Mouse (Mus musculus) kidney, adult 2 months (tissue): ENCODE measurements around the gene BC024063. TPM values are rescaled to one million over a fixed set of nuclear protein-coding genes. Genes with fewer than 3 reads are reported as not detected.
"Not testable (repeated sequence)": the region's sequence is repeated elsewhere in the genome, so short reads cannot be mapped to it uniquely, and the experiment has no call there.

Experiments used
- DNase-seq: peaks from one replicate; pipeline ENCODE4 v3.0.0; 2021
- H3K27ac ChIP-seq: fragments of 200-500 bp; 2 replicates; pipeline ENCODE4 v1.5.1; 2012; ENCODE audit warnings: low read depth, low read length, control low read depth, inconsistent platforms; ENCODE audit not compliant: insufficient read depth
- H3K27me3 ChIP-seq: fragments of 200-500 bp; replicated peaks from 2 replicates; pipeline ENCODE4 v1.6.1; 2012; ENCODE audit warnings: mild to moderate bottlenecking, moderate library complexity, low read length, inconsistent platforms; ENCODE audit not compliant: control insufficient read depth, insufficient read depth
- H3K36me3 ChIP-seq: fragments of 200-500 bp; 2 replicates; pipeline ENCODE4 v1.6.1; 2012; ENCODE audit warnings: mild to moderate bottlenecking, moderate library complexity, low read length, inconsistent platforms; ENCODE audit not compliant: control insufficient read depth, insufficient read depth
- H3K4me1 ChIP-seq: fragments of 200-500 bp; 2 replicates; pipeline ENCODE4 v1.6.1; 2011; ENCODE audit warnings: low read length; ENCODE audit not compliant: control insufficient read depth, insufficient read depth
- H3K4me3 ChIP-seq: fragments of 200-500 bp; 2 replicates; pipeline ENCODE4 v1.5.1; 2011; ENCODE audit warnings: mild to moderate bottlenecking, low read depth, low read length, control low read depth; ENCODE audit not compliant: insufficient read depth
- CTCF ChIP-seq: fragments of 200-500 bp; conservative IDR thresholded peaks from 2 replicates; pipeline ENCODE4 v1.5.1; 2011; ENCODE audit warnings: low read depth, mild to moderate bottlenecking, control low read depth, low read length, moderate library complexity, mixed read lengths; ENCODE audit not compliant: insufficient read depth, insufficient read length
- POLR2A ChIP-seq: fragments of 200-500 bp; IDR thresholded peaks from one replicate; pipeline ENCODE4 v1.6.1; 2011; ENCODE audit warnings: low read depth, low read length, control low read depth
- WGBS: fragments of 180-500 bp; shearing (Covaris S2); methylation state at CpG from one replicate; pipeline ENCODE4 v1.1.7; 2018; 5-methylcytosine and 5-hydroxymethylcytosine counted together
- polyA plus RNA-seq: library from polyadenylated mRNA; depleted of rRNA; stranded (reverse); fragments of >200 nt; gene quantifications from 2 replicates; pipeline ENCODE4 v1.2.3, GENCODE M21; 2012; rRNA removed

Gene BC024063
- polyA plus RNA-seq = 0.11 and 0.16 TPM in 2 replicates

GRCm38 (mm10) chr10:82082728-82083621 lies at the start of gene BC024063:
Gene BC024063 (plus strand): TSS chr10:82083353.
- peak; percentile 70 for DNase-seq
- not testable (repeated sequence) for H3K27me3 ChIP-seq, H3K27ac ChIP-seq, H3K4me1 ChIP-seq, H3K36me3 ChIP-seq
- peak within 1 kb of the TSS; percentile 51 for H3K4me3 ChIP-seq
- WGBS = 17% methylated on average over 42 of the region's 42 CpGs

GRCm38 (mm10) chr10:82042191-82042590 lies 41.0 kb upstream of the BC024063 start:
- Histone ChIP-seq H3K27ac (no peak overlapping the region), H3K4me3 (no peak overlapping the region)
- no peak for TF ChIP-seq POLR2A
- no peak for TF ChIP-seq CTCF

GRCm38 (mm10) chr10:82046603-82047002 lies 36.5 kb upstream of the BC024063 start:
- Histone ChIP-seq H3K27me3 (no peaks in the 10 kb centered on the region), H3K4me3 (no peak overlapping the region), H3K4me1 (no peaks in the 10 kb centered on the region), H3K27ac (no peak overlapping the region), H3K36me3 (no peaks in the 10 kb centered on the region)
- WGBS = 82% methylated on average over 3 of the region's 3 CpGs
- DNase-seq = no peak
- TF ChIP-seq CTCF (no peak), POLR2A (no peak)

More at GRCm38 (mm10) chr10:82042191-82042590, 41.0 kb upstream of the BC024063 start:
- no peak for DNase-seq
- no peaks in the 10 kb centered on the region for H3K36me3 ChIP-seq
- no peaks in the 10 kb centered on the region for H3K27me3 ChIP-seq
- WGBS = 63% methylated on average over 2 of the region's 2 CpGs
- H3K4me1 ChIP-seq = no peaks in the 10 kb centered on the region

DNA sequence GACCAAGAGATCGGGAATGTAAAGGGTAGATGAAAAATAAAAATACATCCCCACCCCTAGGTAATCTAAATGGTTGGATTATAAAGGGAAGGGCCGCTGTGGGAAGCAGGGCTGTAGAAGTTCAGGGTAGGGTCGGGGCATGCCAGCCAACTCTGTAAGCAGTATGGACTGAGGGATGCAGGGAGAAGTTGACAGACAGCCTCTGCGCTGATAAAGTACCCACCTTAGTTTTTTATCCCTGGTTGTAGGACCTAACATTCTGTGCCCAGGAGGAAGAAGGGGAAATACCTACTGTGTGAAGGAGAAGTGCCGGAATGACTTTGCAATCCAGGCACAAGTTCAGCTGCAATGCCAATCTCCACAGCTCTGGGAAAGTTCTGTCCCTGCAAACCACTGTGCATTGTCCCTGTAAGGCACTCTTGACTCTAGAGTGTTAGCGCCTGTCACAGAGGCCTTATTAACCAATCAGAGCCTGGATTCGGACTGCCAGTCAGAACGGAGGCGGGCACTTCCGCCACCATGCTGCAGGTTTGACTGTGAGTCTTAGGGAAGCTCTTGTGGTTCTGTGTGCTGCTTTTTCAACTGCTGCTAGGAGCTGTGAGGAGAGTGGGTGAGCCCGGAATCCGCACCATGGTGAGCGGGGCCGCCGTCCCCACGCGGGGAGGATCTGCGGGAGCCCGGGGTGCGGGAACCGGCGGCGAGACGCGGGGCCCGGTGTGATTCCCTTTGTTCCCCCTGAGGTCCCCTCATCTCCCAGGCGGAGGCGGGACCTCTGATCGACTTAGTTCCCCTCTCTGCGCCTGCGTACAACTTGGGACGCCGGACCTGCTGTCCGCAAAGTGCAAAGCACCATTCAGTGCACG lies 35.3 kb upstream of the BC024063 start, which contains the start of gene Zfp873:
Gene Zfp873, plus strand, starts transcription at position 527 of the 863 bp plus-strand sequence.
- DNase-seq = peak; percentile 96
- Histone ChIP-seq H3K27me3 (no peaks in the 10 kb centered on the region), H3K36me3 (no peaks in the 10 kb centered on the region), H3K27ac (peak within 1 kb of the TSS; percentile 70), H3K4me3 (peak within 1 kb of the TSS; percentile 81), H3K4me1 (no peaks in the 10 kb centered on the region)
- WGBS = 11% methylated on average over 35 of the region's 35 CpGs
- peak; percentile 27 for TF ChIP-seq POLR2A
- TF ChIP-seq CTCF = no peak

GRCm38 (mm10) chr10:82048460-82048804 lies 34.7 kb upstream of the BC024063 start:
- not testable (repeated sequence) for DNase-seq, H3K4me1 ChIP-seq, H3K36me3 ChIP-seq, H3K27me3 ChIP-seq, H3K27ac ChIP-seq
- peak overlapping the region; percentile 81 for H3K4me3 ChIP-seq
- 28% methylated on average over 10 of the region's 10 CpGs for WGBS

GRCm38 (mm10) chr10:82083622-82083971 lies 444 bp downstream of the BC024063 start:
- H3K27ac ChIP-seq, H3K4me1 ChIP-seq, H3K36me3 ChIP-seq, H3K27me3 ChIP-seq, DNase-seq: not testable (repeated sequence)
- WGBS = 20% methylated on average over 14 of the region's 14 CpGs
- peak overlapping the region; percentile 51 for H3K4me3 ChIP-seq

GRCm38 (mm10) chr10:82117206-82117605 lies 34.1 kb downstream of the BC024063 start:
- 80% methylated on average over 3 of the region's 3 CpGs for WGBS
- no peaks in the 10 kb centered on the region for H3K4me1 ChIP-seq
- TF ChIP-seq CTCF = no peak
- TF ChIP-seq POLR2A = no peak
- H3K27me3 ChIP-seq = no peaks in the 10 kb centered on the region
- H3K36me3 ChIP-seq = no peaks in the 10 kb centered on the region
- H3K4me3 ChIP-seq = no peak overlapping the region
- no peak overlapping the region for H3K27ac ChIP-seq
- no peak for DNase-seq
